Mouse (Mus musculus) heart, embryonic 16.5 days (tissue): Measurements from ENCODE around the gene Fgb. TPM values are rescaled to one million over a fixed set of nuclear protein-coding genes. Genes with fewer than 3 reads are reported as not detected.

Experiments
- polyA plus RNA-seq: library from polyadenylated mRNA; unstranded; fragments of >200 nt; fragmentation: Nextera tagmentation; extraction: Ambion mirVana; gene quantifications from 2 replicates; pipeline ENCODE4 v1.2.1, GENCODE M21; 2015

The Fgb gene
- polyA plus RNA-seq, 1 experiment from 2014 or later, result 0.34 TPM

Other genes with a start within 250 kb of the Fgb start
- 1.4 and 1.6 TPM in 2 replicates for gene Rbm46, start 173.4 kb downstream of the Fgb start, polyA plus RNA-seq
- gene Lrat, start 145.9 kb downstream of the Fgb start, polyA plus RNA-seq, result 0.14 and 0.20 TPM in 2 replicates
- 0.90 and 0.91 TPM in 2 replicates for gene Fgg, start 42.1 kb downstream of the Fgb start, polyA plus RNA-seq
- gene Fga, start 23.8 kb downstream of the Fgb start, polyA plus RNA-seq, result 1.0 and 1.3 TPM in 2 replicates
- 59.5 and 62.6 TPM in 2 replicates for gene Plrg1, start 5.7 kb upstream of the Fgb start, polyA plus RNA-seq
- 0.11 and 0.19 TPM in 2 replicates for gene Dchs2, start 78.1 kb upstream of the Fgb start, polyA plus RNA-seq